Mouse (Mus musculus): ENCODE measurements around the gene Pofut1.

Pofut1 gene

GRCm38 (mm10) chr2:153290938-153291928 is 49.9 kb downstream of the Pofut1 start, which contains the start of gene Kif3b:
TSS of gene Kif3b (plus strand) at chr2:153291413.
- DNase-seq (ENCODE audit: low spot score): peak; percentile 59

- DNase-seq (ENCODE audit: low spot score): no peak
Measured at GRCm38 (mm10) chr2:153292305-153292861, 51.0 kb downstream of the Pofut1 start.

GRCm38 (mm10) chr2:153295196-153295595 is 53.9 kb downstream of the Pofut1 start:
- DNase-seq (ENCODE audit: low spot score): no peak

- DNase-seq (ENCODE audit: low spot score): no peak
Measured at GRCm38 (mm10) chr2:153297771-153298170, 56.4 kb downstream of the Pofut1 start.

- DNase-seq (ENCODE audit: low spot score): no peak
Measured at GRCm38 (mm10) chr2:153298460-153298859, 57.1 kb downstream of the Pofut1 start.

GRCm38 (mm10) chr2:153298863-153299262 is 57.5 kb downstream of the Pofut1 start:
- no peak for DNase-seq (ENCODE audit: low spot score)

GRCm38 (mm10) chr2:153301123-153301522 is 59.8 kb downstream of the Pofut1 start:
- no peak for DNase-seq (ENCODE audit: low spot score)

- DNase-seq (ENCODE audit: low spot score): no peak
Measured at GRCm38 (mm10) chr2:153305240-153305639, 63.9 kb downstream of the Pofut1 start.

- no peak for DNase-seq (ENCODE audit: low spot score)
Measured at GRCm38 (mm10) chr2:153308586-153308985, 67.3 kb downstream of the Pofut1 start.

GRCm38 (mm10) chr2:153309106-153309505 is 67.8 kb downstream of the Pofut1 start:
- no peak for DNase-seq (ENCODE audit: low spot score)

- no peak for DNase-seq (ENCODE audit: low spot score)
Measured at GRCm38 (mm10) chr2:153310228-153310627, 68.9 kb downstream of the Pofut1 start.

GRCm38 (mm10) chr2:153312884-153313283 is 71.6 kb downstream of the Pofut1 start:
- no peak for DNase-seq (ENCODE audit: low spot score)

GRCm38 (mm10) chr2:153318408-153318807 is 77.1 kb downstream of the Pofut1 start:
- no peak for DNase-seq (ENCODE audit: low spot score)

GRCm38 (mm10) chr2:153319036-153319643 is 77.8 kb downstream of the Pofut1 start:
- no peak for DNase-seq (ENCODE audit: low spot score)

All from layer of hippocampus, adult 9-10 months (tissue).